Mouse (Mus musculus) testis, adult 2 months (tissue): Measurements from ENCODE around the gene Usp24. TPM values are rescaled to one million over a fixed set of nuclear protein-coding genes. Genes with fewer than 3 reads are reported as not detected.
A peak's percentile ranks its signal among the peaks of the same experiment; 100 is the strongest.

Source experiments
- H3K27ac ChIP-seq: fragments of 200-500 bp; 2 replicates; pipeline ENCODE4 v1.5.1; 2012; ENCODE audit warnings: low read depth, low read length; ENCODE audit not compliant: control insufficient read depth, insufficient read depth
- H3K27me3 ChIP-seq: fragments of 200-500 bp; 2 replicates; pipeline ENCODE4 v1.6.1; 2012; ENCODE audit warnings: mild to moderate bottlenecking, low read length, moderate library complexity; ENCODE audit not compliant: control insufficient read depth, insufficient read depth
- H3K36me3 ChIP-seq: fragments of 200-500 bp; 2 replicates; pipeline ENCODE4 v1.6.1; 2012; ENCODE audit warnings: mild to moderate bottlenecking, low read length; ENCODE audit not compliant: control insufficient read depth, insufficient read depth
- H3K4me1 ChIP-seq: fragments of 200-500 bp; 2 replicates; pipeline ENCODE4 v1.6.1; 2012; ENCODE audit warnings: low read length; ENCODE audit not compliant: control insufficient read depth, insufficient read depth
- H3K4me3 ChIP-seq: fragments of 200-500 bp; 2 replicates; pipeline ENCODE4 v1.5.1; 2012; ENCODE audit warnings: low read depth, mild to moderate bottlenecking, low read length, moderate library complexity, mixed read lengths; ENCODE audit not compliant: control insufficient read depth
- CTCF ChIP-seq: fragments of 200-500 bp; IDR thresholded peaks from 2 replicates; pipeline ENCODE4 v1.5.1; 2012; ENCODE audit warnings: low read depth, mild to moderate bottlenecking, inconsistent platforms, low read length, moderate library complexity; ENCODE audit not compliant: control insufficient read depth, insufficient read depth, insufficient replicate concordance
- POLR2A ChIP-seq: fragments of 200-500 bp; IDR thresholded peaks from 2 replicates; pipeline ENCODE4 v1.6.1; 2012; ENCODE audit warnings: low read depth, mild to moderate bottlenecking, inconsistent platforms, low read length, moderate library complexity; ENCODE audit not compliant: control insufficient read depth
- polyA plus RNA-seq: library from polyadenylated mRNA; depleted of rRNA; stranded (reverse); fragments of >200 nt; gene quantifications from 2 replicates; pipeline ENCODE4 v1.2.3, GENCODE M21; 2012

Usp24 gene
- polyA plus RNA-seq, 1 experiment, result 11.5 TPM

DNA sequence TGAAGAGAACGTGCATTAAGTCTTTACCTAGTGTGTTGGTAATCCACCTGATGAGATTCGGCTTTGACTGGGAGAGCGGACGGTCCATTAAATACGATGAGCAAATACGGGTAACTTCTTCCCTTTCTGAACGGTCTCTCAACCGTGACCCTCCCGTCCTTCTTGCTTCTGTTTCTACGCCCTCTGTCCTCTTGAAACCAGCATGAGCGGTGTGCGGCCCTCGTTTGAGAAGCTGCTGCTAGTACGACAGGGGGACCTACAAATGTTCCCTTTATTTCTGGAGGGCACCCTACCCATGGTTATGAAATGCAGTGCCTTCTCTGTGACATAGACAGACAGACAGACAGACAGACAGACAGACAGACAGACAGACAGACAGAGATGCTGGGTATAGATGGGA lies 93.6 kb downstream of the Usp24 start:
- no peak for TF ChIP-seq POLR2A
- no peak for TF ChIP-seq CTCF
- Histone ChIP-seq H3K27me3 (no peaks in the 10 kb centered on the region), H3K36me3 (peaks cover 3% of the 10 kb centered on the region), H3K27ac (no peak overlapping the region), H3K4me1 (no peaks in the 10 kb centered on the region), H3K4me3 (no peak overlapping the region)

DNA sequence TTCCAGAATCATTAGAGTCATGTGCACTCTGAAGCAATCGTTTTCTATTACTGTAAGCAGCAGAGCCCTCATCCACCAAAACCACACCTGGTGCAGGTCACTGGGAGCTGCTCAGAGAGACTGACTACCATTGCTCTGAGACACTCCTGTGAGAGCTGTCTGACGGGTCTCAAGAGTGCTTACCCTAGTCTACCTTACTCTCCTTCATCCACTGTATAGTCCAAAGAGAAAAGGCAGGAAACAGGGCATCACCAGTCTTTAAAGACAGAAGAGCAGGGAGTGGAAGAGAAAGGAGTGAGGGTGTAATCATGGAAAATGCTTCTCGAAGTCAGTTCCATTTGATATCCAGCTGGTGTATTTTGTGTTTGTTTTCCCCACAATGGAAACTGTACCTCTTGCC lies 103.2 kb downstream of the Usp24 start:
- TF ChIP-seq POLR2A (no peak), CTCF (no peak)
- H3K27me3 ChIP-seq, result no peaks in the 10 kb centered on the region

DNA sequence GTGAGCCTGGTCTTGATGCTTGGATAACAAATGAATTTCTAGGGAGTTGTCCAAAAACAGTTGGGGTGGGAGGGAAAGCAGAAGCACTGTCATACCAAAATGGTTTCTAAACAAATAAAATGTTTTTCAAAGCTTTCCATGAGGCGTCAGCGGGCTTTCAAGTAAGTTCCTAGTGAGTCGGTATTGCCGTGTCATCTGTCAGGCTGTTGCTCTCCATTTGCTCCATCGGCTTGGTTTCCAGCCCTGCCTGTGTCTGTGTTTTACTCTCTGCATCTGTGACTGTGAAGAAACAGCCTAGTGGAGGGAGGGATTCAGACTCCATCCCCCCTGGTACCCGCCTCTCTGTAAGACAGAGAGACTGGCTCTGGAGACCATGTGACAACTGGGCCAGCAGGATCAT lies 103.8 kb downstream of the Usp24 start:
- TF ChIP-seq CTCF, result no peak
- TF ChIP-seq POLR2A, result no peak
- Histone ChIP-seq H3K4me3 (no peak overlapping the region), H3K27me3 (no peaks in the 10 kb centered on the region), H3K36me3 (peaks cover 6% of the 10 kb centered on the region), H3K27ac (no peak overlapping the region), H3K4me1 (no peaks in the 10 kb centered on the region)

More for the DNA sequence above, 103.2 kb downstream of the Usp24 start:
- Histone ChIP-seq H3K36me3 (peaks cover 5% of the 10 kb centered on the region), H3K4me1 (no peaks in the 10 kb centered on the region), H3K27ac (no peak overlapping the region), H3K4me3 (no peak overlapping the region)

DNA sequence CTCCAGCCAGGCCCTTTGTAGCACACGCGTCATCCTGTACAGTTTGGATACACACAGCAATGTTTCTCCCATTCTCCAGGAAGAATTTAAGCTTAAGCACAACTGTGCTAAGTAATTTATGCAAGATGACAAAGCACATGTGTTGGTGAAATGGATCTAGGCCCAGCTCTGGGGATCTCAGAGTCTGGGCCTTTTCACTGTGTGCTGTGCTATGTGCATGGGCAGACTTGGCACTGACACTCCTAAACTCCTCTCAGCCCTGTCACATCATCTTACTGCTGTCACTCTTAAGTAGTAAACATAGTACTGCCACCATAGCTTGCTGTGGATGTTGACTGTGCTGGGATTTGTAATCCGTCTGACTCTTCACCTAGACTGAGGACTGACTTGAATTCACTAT lies 106.6 kb downstream of the Usp24 start:
- Histone ChIP-seq H3K27me3 (no peaks in the 10 kb centered on the region), H3K27ac (no peak overlapping the region), H3K36me3 (peaks cover 8% of the 10 kb centered on the region), H3K4me3 (no peak overlapping the region), H3K4me1 (no peaks in the 10 kb centered on the region)
- TF ChIP-seq CTCF (no peak), POLR2A (no peak)

DNA sequence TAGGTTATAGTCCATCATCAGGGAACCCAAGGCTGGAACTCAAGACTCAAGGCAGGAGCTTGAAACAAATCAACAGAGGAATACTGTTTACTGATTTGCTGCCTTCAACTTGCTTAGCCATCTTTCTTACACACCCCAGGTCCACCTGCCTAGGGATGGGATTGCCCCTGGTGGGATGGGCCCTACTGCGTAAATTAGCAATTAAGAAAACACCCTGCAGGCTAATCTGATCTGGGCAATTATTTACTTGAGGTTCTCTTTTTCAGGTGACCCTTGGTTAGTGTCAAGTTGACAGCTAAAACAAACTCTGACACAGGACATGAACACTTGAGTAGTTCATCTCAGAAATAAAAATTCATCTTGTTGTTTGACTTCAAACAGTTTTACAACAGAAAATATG lies 108.5 kb downstream of the Usp24 start:
- Histone ChIP-seq H3K36me3 (peaks cover 6% of the 10 kb centered on the region), H3K27me3 (no peaks in the 10 kb centered on the region), H3K4me3 (no peak overlapping the region), H3K4me1 (no peaks in the 10 kb centered on the region), H3K27ac (no peak overlapping the region)
- no peak for TF ChIP-seq POLR2A
- no peak for TF ChIP-seq CTCF

DNA sequence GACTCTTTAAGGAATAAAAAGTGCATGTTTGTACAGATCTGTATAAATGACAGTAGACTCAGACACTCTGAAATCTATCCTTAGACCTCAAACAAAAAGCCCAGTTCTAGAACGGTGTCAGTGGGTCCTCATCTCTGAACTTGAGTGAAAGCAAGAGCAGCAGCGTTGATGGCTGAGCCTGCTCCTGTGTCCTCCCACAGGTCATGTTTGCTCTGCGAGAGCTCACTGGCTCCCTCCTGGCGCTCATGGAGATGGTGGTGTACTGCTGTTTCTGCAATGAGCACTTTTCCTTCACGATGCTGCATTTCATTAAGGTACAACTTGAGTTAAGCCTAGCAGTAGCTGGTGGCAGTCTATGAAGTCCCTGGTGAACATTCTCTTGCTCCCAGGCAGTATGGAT lies 110.3 kb downstream of the Usp24 start:
- TF ChIP-seq POLR2A (no peak), CTCF (peak; percentile 28; the same call in 1 of the 2 replicates)
- Histone ChIP-seq H3K4me1 (no peaks in the 10 kb centered on the region), H3K27ac (no peak overlapping the region), H3K36me3 (peaks cover 4% of the 10 kb centered on the region), H3K4me3 (no peak overlapping the region), H3K27me3 (no peaks in the 10 kb centered on the region)

DNA sequence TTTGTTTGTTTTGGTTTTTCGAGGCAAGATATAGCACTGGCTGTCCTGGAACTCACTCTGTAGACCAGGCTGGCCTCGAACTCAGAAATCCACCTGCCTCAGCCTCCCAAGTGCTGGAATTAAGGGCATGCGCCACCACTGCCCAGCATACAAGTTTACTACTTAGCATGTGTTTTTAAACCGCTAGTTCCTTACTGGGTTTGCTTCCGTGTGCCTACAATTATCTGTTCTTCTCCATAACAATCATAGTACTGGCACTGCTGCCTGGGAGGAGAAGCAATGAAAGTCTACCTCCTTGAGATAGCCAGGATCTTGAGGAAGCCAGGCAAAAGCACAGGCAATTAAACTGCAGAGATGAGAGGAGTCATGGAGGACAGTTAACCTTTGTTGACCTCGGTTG lies 112.6 kb downstream of the Usp24 start:
- H3K27me3 ChIP-seq, result no peaks in the 10 kb centered on the region
- no peak for TF ChIP-seq POLR2A
- no peak for TF ChIP-seq CTCF
- peaks cover 4% of the 10 kb centered on the region for H3K36me3 ChIP-seq
- no peak overlapping the region for H3K27ac ChIP-seq
- H3K4me1 ChIP-seq, result no peaks in the 10 kb centered on the region
- no peak overlapping the region for H3K4me3 ChIP-seq

DNA sequence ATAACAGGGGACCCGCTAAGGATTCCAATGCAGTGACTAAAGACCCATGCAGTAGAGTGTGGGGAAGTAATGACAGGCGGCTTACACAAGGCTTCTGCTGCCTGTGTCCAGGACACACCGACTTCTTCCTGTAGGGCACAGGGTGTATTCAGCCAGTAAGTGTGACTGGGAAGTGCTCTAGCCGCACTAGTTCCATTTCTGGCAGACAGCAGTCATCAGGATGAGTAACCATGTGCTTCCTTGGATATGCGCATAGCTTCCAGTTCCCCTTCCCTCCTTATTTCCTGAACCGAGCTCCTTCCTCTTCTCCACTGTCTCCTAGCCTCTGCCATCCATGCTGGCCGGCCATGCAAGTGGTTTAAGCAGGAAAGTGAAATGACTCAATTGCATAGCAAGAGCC lies 113.1 kb downstream of the Usp24 start:
- TF ChIP-seq CTCF (no peak), POLR2A (no peak)
- H3K36me3 ChIP-seq, result peaks cover 4% of the 10 kb centered on the region
- no peak overlapping the region for H3K4me3 ChIP-seq
- H3K27me3 ChIP-seq, result no peaks in the 10 kb centered on the region
- H3K4me1 ChIP-seq, result no peaks in the 10 kb centered on the region
- no peak overlapping the region for H3K27ac ChIP-seq
